Mouse (Mus musculus): ENCODE results near the gene Fam178b. TPM values are rescaled to one million over a fixed set of nuclear protein-coding genes. Genes with fewer than 3 reads are reported as not detected.

The Fam178b gene
- total RNA-seq (2014; fragmentation: Nextera tagmentation) (not detected in 2 replicates), total RNA-seq (2017) (not detected in 2 replicates)

GRCm38 (mm10) chr1:36682620-36683355, at the start of gene Fam178b:
Fam178b (minus strand) TSS chr1:36683183.
- no peak for ATAC-seq (replicated peaks; ENCODE audit: low FRiP score, low TSS enrichment, poor library complexity, severe bottlenecking)

GRCm38 (mm10) chr1:36724057-36724431, 41.1 kb upstream of the Fam178b start:
- ATAC-seq (replicated peaks; ENCODE audit: low FRiP score, low TSS enrichment, poor library complexity, severe bottlenecking) = no peak

GRCm38 (mm10) chr1:36723146-36724056, 40.4 kb upstream of the Fam178b start:
- no peak for ATAC-seq (replicated peaks; ENCODE audit: low FRiP score, low TSS enrichment, poor library complexity, severe bottlenecking)

DNA sequence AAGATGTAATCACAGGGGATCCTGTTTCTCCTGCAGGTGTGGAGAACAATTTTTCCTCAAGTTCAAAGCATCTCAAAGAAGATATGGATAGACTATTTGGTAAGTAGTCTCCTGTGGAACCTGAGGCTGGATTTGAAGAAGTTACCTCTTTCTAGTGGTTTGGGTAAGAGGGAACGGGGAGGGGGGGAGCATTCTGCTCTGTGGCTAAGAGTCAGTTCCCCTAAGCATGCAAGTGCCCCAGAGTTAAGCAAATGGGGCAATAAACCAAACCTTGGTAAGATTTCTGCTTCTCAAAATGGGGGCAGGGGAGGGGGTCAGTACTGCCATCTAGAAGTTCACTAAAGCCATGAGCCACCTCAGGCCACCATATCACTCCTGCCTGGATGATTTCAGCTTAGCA, 35.8 kb upstream of the Fam178b start:
- no peak for ATAC-seq (replicated peaks; ENCODE audit: low FRiP score, low TSS enrichment, poor library complexity, severe bottlenecking)

- ATAC-seq (replicated peaks; ENCODE audit: low FRiP score, low TSS enrichment, poor library complexity, severe bottlenecking) = no peak
Measured at GRCm38 (mm10) chr1:36714311-36714710, 31.3 kb upstream of the Fam178b start, which contains the start of gene Actr1b. Actr1b (minus strand) TSS chr1:36714422.

GRCm38 (mm10) chr1:36711104-36711503, 28.1 kb upstream of the Fam178b start:
- ATAC-seq (replicated peaks; ENCODE audit: low FRiP score, low TSS enrichment, poor library complexity, severe bottlenecking) = no peak

GRCm38 (mm10) chr1:36709854-36710280, 26.9 kb upstream of the Fam178b start, which contains the start of gene 4933424G06Rik:
4933424G06Rik (plus strand) TSS chr1:36710149.
- peak; percentile 97 for ATAC-seq (replicated peaks; ENCODE audit: low FRiP score, low TSS enrichment, poor library complexity, severe bottlenecking)

- ATAC-seq (replicated peaks; ENCODE audit: low FRiP score, low TSS enrichment, poor library complexity, severe bottlenecking) = peak; percentile 55
Measured at GRCm38 (mm10) chr1:36709055-36709853, 26.3 kb upstream of the Fam178b start.

- no peak for ATAC-seq (replicated peaks; ENCODE audit: low FRiP score, low TSS enrichment, poor library complexity, severe bottlenecking)
Measured at GRCm38 (mm10) chr1:36708626-36709025, 25.6 kb upstream of the Fam178b start.

GRCm38 (mm10) chr1:36707797-36708196, 24.8 kb upstream of the Fam178b start:
- ATAC-seq (replicated peaks; ENCODE audit: low FRiP score, low TSS enrichment, poor library complexity, severe bottlenecking) = no peak

DNA sequence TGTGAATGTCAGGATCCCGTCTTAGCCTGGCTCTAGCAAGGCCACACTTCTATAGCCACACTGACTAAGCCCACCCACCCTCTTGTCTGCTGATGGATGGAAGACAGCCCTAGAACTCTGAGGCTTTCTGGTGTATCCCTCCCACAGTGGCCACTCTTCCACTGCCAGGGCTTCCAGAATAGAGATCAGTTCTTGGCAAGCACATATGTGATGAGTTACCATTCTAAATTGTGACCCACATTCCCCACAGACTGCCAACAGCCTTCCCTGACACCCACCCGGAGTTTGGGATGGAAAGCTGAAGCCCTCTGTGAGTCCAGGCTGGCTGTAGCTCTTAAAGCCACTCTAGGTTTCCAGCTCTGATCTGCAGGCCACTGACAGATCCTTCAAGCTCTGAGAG, 24.2 kb upstream of the Fam178b start:
- no peak for ATAC-seq (replicated peaks; ENCODE audit: low FRiP score, low TSS enrichment, poor library complexity, severe bottlenecking)

- ATAC-seq (replicated peaks; ENCODE audit: low FRiP score, low TSS enrichment, poor library complexity, severe bottlenecking) = no peak
Measured at GRCm38 (mm10) chr1:36697030-36697429, 14.0 kb upstream of the Fam178b start.

DNA sequence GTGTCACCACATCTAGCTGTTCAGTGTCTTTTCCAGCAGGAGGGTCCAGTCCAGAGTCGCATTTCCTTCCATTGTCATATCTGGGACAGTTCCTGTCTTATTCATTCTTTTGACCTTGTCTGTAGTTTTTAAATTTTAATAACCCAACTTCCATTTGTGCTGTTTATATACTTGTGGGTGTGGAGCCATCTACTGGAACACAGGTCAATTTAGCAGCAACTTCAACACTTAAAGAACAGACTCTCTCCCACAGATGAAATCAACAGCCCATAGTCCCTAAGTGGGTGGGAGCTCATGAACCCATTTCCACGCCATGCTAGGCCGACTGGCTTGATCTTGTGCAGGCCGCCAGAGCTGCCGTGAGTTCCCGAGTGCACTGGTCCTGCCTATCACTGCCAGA, 13.4 kb upstream of the Fam178b start:
- no peak for ATAC-seq (replicated peaks; ENCODE audit: low FRiP score, low TSS enrichment, poor library complexity, severe bottlenecking)

DNA sequence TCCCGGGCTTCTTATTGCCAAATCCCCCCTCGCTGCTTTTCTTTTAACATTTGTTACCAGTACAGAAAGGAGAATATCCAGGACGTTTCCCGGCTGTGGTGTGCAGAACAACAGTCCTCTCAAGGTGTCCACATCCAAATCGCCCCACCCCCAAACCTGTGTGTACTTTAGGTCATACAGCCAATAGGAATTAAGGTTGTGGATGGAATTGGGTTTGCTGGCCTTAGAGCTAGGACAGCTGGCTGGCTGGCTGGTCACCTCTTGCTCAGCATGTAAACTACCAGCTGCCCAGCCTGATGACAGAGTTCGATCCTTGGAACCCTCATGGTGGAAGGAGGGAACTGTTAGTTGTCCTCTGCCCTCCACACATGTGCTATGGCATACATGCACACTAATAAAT, 11.9 kb upstream of the Fam178b start:
- ATAC-seq (replicated peaks; ENCODE audit: low FRiP score, low TSS enrichment, poor library complexity, severe bottlenecking) = no peak

DNA sequence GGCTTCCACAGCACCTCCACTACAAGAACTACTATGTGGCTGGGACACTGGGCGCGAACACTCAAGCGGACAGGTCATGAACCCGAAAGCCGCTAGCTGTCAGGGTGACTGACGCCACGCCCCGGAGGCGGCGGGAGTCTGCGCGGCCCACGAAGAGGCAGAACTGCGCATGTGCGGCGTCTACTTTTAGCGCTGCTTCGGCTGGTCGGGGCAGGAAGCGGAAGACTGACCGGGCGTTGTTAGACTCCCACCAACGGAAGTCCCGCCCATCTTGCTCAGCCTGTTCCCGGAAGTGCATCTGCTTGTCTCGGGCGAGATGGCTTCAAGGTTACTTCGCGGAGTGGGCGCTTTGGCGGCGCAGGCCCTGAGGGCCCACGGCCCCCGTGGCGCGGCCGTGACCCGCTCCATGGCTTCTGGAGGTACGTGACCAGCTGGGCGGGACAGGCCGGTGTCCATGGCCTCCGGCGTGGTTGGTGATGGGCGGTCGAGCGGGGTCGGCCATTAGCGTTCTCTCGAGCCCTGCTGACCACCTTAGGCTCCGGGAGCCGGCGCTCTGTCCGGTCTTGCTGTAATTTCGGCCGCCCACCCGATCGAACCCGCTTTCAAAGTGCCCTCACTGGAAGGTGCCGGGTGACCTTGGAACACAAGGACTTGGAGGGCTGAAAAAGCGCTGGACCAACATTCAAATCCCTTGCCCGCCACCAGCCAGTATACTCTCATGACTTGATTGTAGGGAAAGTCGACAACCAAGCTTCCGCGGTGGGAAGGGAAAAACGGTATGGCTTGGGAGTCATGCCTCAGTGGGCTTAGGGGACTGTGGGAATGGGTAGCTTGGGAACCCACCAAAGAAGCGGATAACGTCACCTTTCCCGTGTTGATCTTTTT, 8.5 kb upstream of the Fam178b start, which contains the start of gene Cox5b:
TSS of gene Cox5b (plus strand) at position 179 of the 885 bp plus-strand sequence.
- peak; percentile 92 for ATAC-seq (replicated peaks; ENCODE audit: low FRiP score, low TSS enrichment, poor library complexity, severe bottlenecking)

- ATAC-seq (replicated peaks; ENCODE audit: low FRiP score, low TSS enrichment, poor library complexity, severe bottlenecking) = no peak; the same call in 1 of the 2 replicates
Measured at GRCm38 (mm10) chr1:36690671-36691235, 7.8 kb upstream of the Fam178b start.

- peak; percentile 96 for ATAC-seq (replicated peaks; ENCODE audit: low FRiP score, low TSS enrichment, poor library complexity, severe bottlenecking)
Measured at GRCm38 (mm10) chr1:36683810-36684467, 956 bp upstream of the Fam178b start.

DNA sequence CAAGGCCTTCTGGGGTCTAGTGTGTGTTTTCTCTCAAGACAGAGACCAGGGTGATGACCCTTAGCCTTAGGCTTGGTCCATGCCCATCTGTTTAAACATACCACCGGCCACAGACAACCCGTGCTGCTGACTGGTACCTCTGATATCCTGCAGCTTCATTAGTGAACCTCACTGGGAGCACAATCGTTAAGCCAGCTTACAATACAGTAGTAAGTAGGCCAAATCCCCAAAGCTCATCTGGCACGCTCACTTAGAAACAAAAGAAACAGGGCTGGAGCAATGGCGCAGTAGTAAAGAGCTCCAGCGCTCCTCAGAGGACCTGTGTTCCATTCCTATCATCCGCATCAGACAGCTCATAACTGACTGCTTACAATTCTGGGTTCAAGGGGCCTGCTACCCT, 2.1 kb downstream of the Fam178b start:
- no peak for ATAC-seq (replicated peaks; ENCODE audit: low FRiP score, low TSS enrichment, poor library complexity, severe bottlenecking)

All from megakaryocyte-erythroid progenitor cell, adult 5-6 weeks (primary cell).